Mouse (Mus musculus): ENCODE measurements around the gene Ippk. TPM values are rescaled to one million over a fixed set of nuclear protein-coding genes. Genes with fewer than 3 reads are reported as not detected.

The Ippk gene
- polyA plus RNA-seq, 1 experiment from 2014 or later: 12.6 TPM

GRCm38 (mm10) chr13:49444451-49444850 lies 23.4 kb downstream of the Ippk start:
- no peak for ATAC-seq
- WGBS: 93% methylated on average over 6 of the region's 6 CpGs
- H3K9ac ChIP-seq (ENCODE audit: low read length): no peak overlapping the region
- H3K4me2 ChIP-seq (ENCODE audit: low read length): no peak overlapping the region
- no peaks in the 10 kb centered on the region for H3K4me1 ChIP-seq (ENCODE audit: control insufficient read depth, insufficient read depth, low read length)
- H3K27me3 ChIP-seq (replicated peaks; ENCODE audit: control insufficient read depth, insufficient read depth, low read length): no peaks in the 10 kb centered on the region
- H3K9me3 ChIP-seq (replicated peaks; ENCODE audit: control insufficient read depth, low read length): no peaks in the 10 kb centered on the region
- H3K27ac ChIP-seq (ENCODE audit: low read depth, low read length): no peak overlapping the region
- no peak overlapping the region for H3K4me3 ChIP-seq (ENCODE audit: low read depth, low read length)
- DNase-seq (ENCODE audit: low spot score): no peak
- peaks cover 48% of the 10 kb centered on the region for H3K36me3 ChIP-seq (ENCODE audit: control insufficient read depth, insufficient read depth, low read length)

DNA sequence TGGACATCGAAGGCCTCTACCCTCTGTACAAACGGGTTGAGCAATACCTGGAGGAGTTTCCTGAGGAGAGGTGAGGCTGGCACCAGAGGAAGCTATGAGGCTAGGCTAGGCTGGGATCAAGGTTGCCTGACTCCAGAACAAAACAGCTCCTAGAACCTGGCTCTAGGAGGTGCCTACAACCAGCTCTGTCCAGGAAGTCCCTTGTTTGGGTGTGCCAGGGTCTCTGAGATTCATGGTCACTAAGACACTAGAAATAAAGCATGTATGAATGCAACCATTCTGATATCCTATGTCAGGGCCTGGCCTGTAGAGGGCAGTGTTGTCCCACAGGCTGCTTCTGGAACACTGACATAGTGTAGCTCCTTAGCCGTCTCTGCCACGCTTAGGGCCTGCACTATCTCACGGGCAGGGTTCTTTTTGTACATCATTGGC lies 28.3 kb downstream of the Ippk start:
- DNase-seq (ENCODE audit: low spot score) (peak; percentile 88), ATAC-seq (peak; percentile 84)
- H3K4me1 ChIP-seq (ENCODE audit: control insufficient read depth, insufficient read depth, low read length): no peaks in the 10 kb centered on the region
- no peak overlapping the region for H3K9ac ChIP-seq (ENCODE audit: low read length)
- H3K36me3 ChIP-seq (ENCODE audit: control insufficient read depth, insufficient read depth, low read length): peaks cover 51% of the 10 kb centered on the region
- H3K27ac ChIP-seq (ENCODE audit: low read depth, low read length): no peak overlapping the region
- no peak overlapping the region for H3K4me2 ChIP-seq (ENCODE audit: low read length)
- no peaks in the 10 kb centered on the region for H3K27me3 ChIP-seq (replicated peaks; ENCODE audit: control insufficient read depth, insufficient read depth, low read length)
- 38% methylated on average over 5 of the region's 5 CpGs for WGBS
- no peaks in the 10 kb centered on the region for H3K9me3 ChIP-seq (replicated peaks; ENCODE audit: control insufficient read depth, low read length)
- no peak overlapping the region for H3K4me3 ChIP-seq (ENCODE audit: low read depth, low read length)

GRCm38 (mm10) chr13:49460276-49460675 lies 39.2 kb downstream of the Ippk start:
- no peak overlapping the region for H3K4me3 ChIP-seq (ENCODE audit: low read depth, low read length)
- H3K4me1 ChIP-seq (ENCODE audit: control insufficient read depth, insufficient read depth, low read length): no peaks in the 10 kb centered on the region
- no peak overlapping the region for H3K9ac ChIP-seq (ENCODE audit: low read length)
- no peak overlapping the region for H3K4me2 ChIP-seq (ENCODE audit: low read length)
- no peaks in the 10 kb centered on the region for H3K27me3 ChIP-seq (replicated peaks; ENCODE audit: control insufficient read depth, insufficient read depth, low read length)
- DNase-seq (ENCODE audit: low spot score): no peak
- no peak for ATAC-seq
- peaks cover 62% of the 10 kb centered on the region for H3K36me3 ChIP-seq (ENCODE audit: control insufficient read depth, insufficient read depth, low read length)
- H3K9me3 ChIP-seq (replicated peaks; ENCODE audit: control insufficient read depth, low read length): no peaks in the 10 kb centered on the region
- H3K27ac ChIP-seq (ENCODE audit: low read depth, low read length): no peak overlapping the region
- 93% methylated on average over 4 of the region's 4 CpGs for WGBS

DNA sequence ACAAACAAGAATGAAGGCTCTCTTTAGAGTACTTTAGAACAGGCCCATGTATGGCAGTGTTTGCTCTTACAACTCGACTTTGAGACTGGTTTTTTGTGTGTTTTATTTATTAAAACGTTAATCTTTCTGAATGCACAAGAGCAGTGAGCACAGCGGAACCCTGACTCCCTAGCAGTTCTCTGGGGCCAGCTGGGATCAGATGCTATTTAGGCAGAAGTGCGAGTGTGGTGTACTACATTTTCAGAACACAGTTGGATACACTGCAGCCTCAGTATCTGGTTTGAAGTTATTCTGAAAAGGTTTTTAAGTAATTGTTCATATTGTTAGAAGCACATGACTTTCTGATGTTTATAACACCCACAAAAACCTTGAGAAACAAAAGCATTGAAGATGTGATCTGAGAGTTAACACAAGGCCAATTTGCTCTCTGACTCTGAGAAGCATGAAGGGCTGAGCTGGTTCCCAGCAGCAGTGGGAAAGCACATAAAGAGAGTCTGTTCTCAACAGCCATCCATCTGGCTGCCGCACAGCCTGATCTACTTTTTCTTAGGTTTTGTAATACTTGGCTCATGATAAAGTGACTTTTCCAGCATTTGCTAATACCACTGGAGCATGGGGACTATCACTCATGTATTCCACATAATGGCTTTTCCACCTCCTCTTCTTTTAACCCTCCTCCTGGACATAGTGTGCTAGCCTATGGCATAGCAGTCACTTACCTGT lies 39.8 kb downstream of the Ippk start:
- no peak overlapping the region for H3K4me3 ChIP-seq (ENCODE audit: low read depth, low read length)
- no peak overlapping the region for H3K9ac ChIP-seq (ENCODE audit: low read length)
- H3K27me3 ChIP-seq (replicated peaks; ENCODE audit: control insufficient read depth, insufficient read depth, low read length): no peaks in the 10 kb centered on the region
- H3K36me3 ChIP-seq (ENCODE audit: control insufficient read depth, insufficient read depth, low read length): peaks cover 64% of the 10 kb centered on the region
- H3K4me2 ChIP-seq (ENCODE audit: low read length): no peak overlapping the region
- H3K4me1 ChIP-seq (ENCODE audit: control insufficient read depth, insufficient read depth, low read length): no peaks in the 10 kb centered on the region
- 86% methylated on average over 5 of the region's 5 CpGs for WGBS
- H3K27ac ChIP-seq (ENCODE audit: low read depth, low read length): no peak overlapping the region
- DNase-seq (ENCODE audit: low spot score) (no peak), ATAC-seq (no peak)
- no peaks in the 10 kb centered on the region for H3K9me3 ChIP-seq (replicated peaks; ENCODE audit: control insufficient read depth, low read length)

- H3K4me1 ChIP-seq (ENCODE audit: control insufficient read depth, insufficient read depth, low read length): no peaks in the 10 kb centered on the region
- no peak overlapping the region for H3K4me2 ChIP-seq (ENCODE audit: low read length)
- ATAC-seq: no peak
- no peak overlapping the region for H3K4me3 ChIP-seq (ENCODE audit: low read depth, low read length)
- 90% methylated on average over 15 of the region's 15 CpGs for WGBS
- DNase-seq (ENCODE audit: low spot score): no peak
- H3K9me3 ChIP-seq (replicated peaks; ENCODE audit: control insufficient read depth, low read length): no peaks in the 10 kb centered on the region
- H3K36me3 ChIP-seq (ENCODE audit: control insufficient read depth, insufficient read depth, low read length): peaks cover 67% of the 10 kb centered on the region
- no peak overlapping the region for H3K9ac ChIP-seq (ENCODE audit: low read length)
- H3K27me3 ChIP-seq (replicated peaks; ENCODE audit: control insufficient read depth, insufficient read depth, low read length): no peaks in the 10 kb centered on the region
- H3K27ac ChIP-seq (ENCODE audit: low read depth, low read length): no peak overlapping the region
These were observed 40.5 kb downstream of the Ippk start for GRCm38 (mm10) chr13:49461458-49462132.

DNA sequence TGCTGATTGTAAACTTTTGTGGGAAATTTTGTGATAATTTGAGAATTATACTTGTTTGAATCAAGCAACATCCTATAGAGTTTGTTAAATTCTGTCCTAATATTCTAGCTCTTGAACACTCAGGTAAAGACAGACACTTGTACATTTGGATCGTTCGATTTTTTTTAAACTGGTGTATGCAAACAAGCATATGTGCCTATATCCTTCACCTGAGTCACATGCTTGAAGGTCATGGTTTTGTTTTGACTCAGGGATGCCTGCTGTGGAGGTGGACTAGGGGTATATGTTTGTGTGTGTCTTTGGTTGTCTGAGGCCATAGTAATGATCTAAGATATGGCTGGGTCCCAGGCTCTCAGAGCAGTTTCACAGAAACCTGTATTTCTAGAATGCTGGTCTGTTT lies 41.9 kb downstream of the Ippk start:
- no peak overlapping the region for H3K9ac ChIP-seq (ENCODE audit: low read length)

GRCm38 (mm10) chr13:49465875-49466274 lies 44.8 kb downstream of the Ippk start:
- WGBS: 94% methylated on average over 4 of the region's 4 CpGs
- peaks cover 47% of the 10 kb centered on the region for H3K36me3 ChIP-seq (ENCODE audit: control insufficient read depth, insufficient read depth, low read length)

More for the DNA sequence above, 41.9 kb downstream of the Ippk start:
- Histone ChIP-seq H3K4me2 (ENCODE audit: low read length) (no peak overlapping the region), H3K36me3 (ENCODE audit: control insufficient read depth, insufficient read depth, low read length) (peaks cover 68% of the 10 kb centered on the region), H3K27ac (ENCODE audit: low read depth, low read length) (no peak overlapping the region), H3K4me3 (ENCODE audit: low read depth, low read length) (no peak overlapping the region), H3K4me1 (ENCODE audit: control insufficient read depth, insufficient read depth, low read length) (no peaks in the 10 kb centered on the region), H3K9me3 (replicated peaks; ENCODE audit: control insufficient read depth, low read length) (no peaks in the 10 kb centered on the region), H3K27me3 (replicated peaks; ENCODE audit: control insufficient read depth, insufficient read depth, low read length) (no peaks in the 10 kb centered on the region)
- 97% methylated on average over 2 of the region's 2 CpGs for WGBS
- DNase-seq (ENCODE audit: low spot score) (no peak), ATAC-seq (no peak)

GRCm38 (mm10) chr13:49466393-49467075 lies 45.5 kb downstream of the Ippk start:
- no peaks in the 10 kb centered on the region for H3K27me3 ChIP-seq (replicated peaks; ENCODE audit: control insufficient read depth, insufficient read depth, low read length)
- H3K4me2 ChIP-seq (ENCODE audit: low read length): no peak overlapping the region
- ATAC-seq: no peak
- no peak overlapping the region for H3K4me3 ChIP-seq (ENCODE audit: low read depth, low read length)
- H3K36me3 ChIP-seq (ENCODE audit: control insufficient read depth, insufficient read depth, low read length): peaks cover 41% of the 10 kb centered on the region
- WGBS: 84% methylated on average over 11 of the region's 11 CpGs
- no peaks in the 10 kb centered on the region for H3K4me1 ChIP-seq (ENCODE audit: control insufficient read depth, insufficient read depth, low read length)
- H3K27ac ChIP-seq (ENCODE audit: low read depth, low read length): no peak overlapping the region
- no peak overlapping the region for H3K9ac ChIP-seq (ENCODE audit: low read length)
- DNase-seq (ENCODE audit: low spot score): no peak
- no peaks in the 10 kb centered on the region for H3K9me3 ChIP-seq (replicated peaks; ENCODE audit: control insufficient read depth, low read length)

More at GRCm38 (mm10) chr13:49465875-49466274, 44.8 kb downstream of the Ippk start:
- Histone ChIP-seq H3K4me2 (ENCODE audit: low read length) (no peak overlapping the region), H3K9ac (ENCODE audit: low read length) (no peak overlapping the region), H3K4me3 (ENCODE audit: low read depth, low read length) (no peak overlapping the region), H3K27ac (ENCODE audit: low read depth, low read length) (no peak overlapping the region), H3K27me3 (replicated peaks; ENCODE audit: control insufficient read depth, insufficient read depth, low read length) (no peaks in the 10 kb centered on the region), H3K4me1 (ENCODE audit: control insufficient read depth, insufficient read depth, low read length) (no peaks in the 10 kb centered on the region), H3K9me3 (replicated peaks; ENCODE audit: control insufficient read depth, low read length) (no peaks in the 10 kb centered on the region)
- ATAC-seq (no peak), DNase-seq (ENCODE audit: low spot score) (no peak)

GRCm38 (mm10) chr13:49467585-49467984 lies 46.5 kb downstream of the Ippk start:
- WGBS: 82% methylated on average over 2 of the region's 2 CpGs
- ATAC-seq (no peak), DNase-seq (ENCODE audit: low spot score) (no peak)
- peaks cover 30% of the 10 kb centered on the region for H3K36me3 ChIP-seq (ENCODE audit: control insufficient read depth, insufficient read depth, low read length)
- H3K4me3 ChIP-seq (ENCODE audit: low read depth, low read length): no peak overlapping the region
- no peak overlapping the region for H3K27ac ChIP-seq (ENCODE audit: low read depth, low read length)
- H3K9me3 ChIP-seq (replicated peaks; ENCODE audit: control insufficient read depth, low read length): no peaks in the 10 kb centered on the region
- no peaks in the 10 kb centered on the region for H3K4me1 ChIP-seq (ENCODE audit: control insufficient read depth, insufficient read depth, low read length)
- H3K4me2 ChIP-seq (ENCODE audit: low read length): no peak overlapping the region
- H3K27me3 ChIP-seq (replicated peaks; ENCODE audit: control insufficient read depth, insufficient read depth, low read length): no peaks in the 10 kb centered on the region
- no peak overlapping the region for H3K9ac ChIP-seq (ENCODE audit: low read length)

All from forebrain, embryonic 14.5 days (tissue).